In genomic region chr7:139234426-139235188, GRCm38 (mm10) we compare ENCODE assay signal across 8 mouse cellular contexts. TPM values are rescaled to one million over a fixed set of nuclear protein-coding genes. Genes with fewer than 3 reads are reported as not detected.
A peak's percentile ranks its signal among the peaks of the same experiment; 100 is the strongest.
DNase-seq lines count a peak whose midpoint lies in the region; ATAC-seq and TF ChIP-seq lines count a peak whose summit lies in the region.

No protein-coding gene starts in this region.

- H3K4me3 ChIP-seq in E14TG2a.4 (replicated peaks; ENCODE audit: low read length) = peak overlapping the region; percentile 35; the same call in 1 of the 2 replicates
- H3K4me3 ChIP-seq in forebrain, postnatal 0 days (ENCODE audit: low read depth, low read length) = no peak overlapping the region
- H3K4me3 ChIP-seq in hindbrain, embryonic 13.5 days = no peak overlapping the region
- no peak overlapping the region for H3K4me3 ChIP-seq in midbrain, embryonic 14.5 days (replicated peaks; ENCODE audit: low read depth, low read length)

- H3K27ac ChIP-seq in forebrain, postnatal 0 days (ENCODE audit: low read depth, low read length) = no peak overlapping the region
- 0 out of 2 replicates have a peak overlapping the region, but pooled peaks have one; percentile 30 for H3K27ac ChIP-seq in hindbrain, embryonic 13.5 days
- no peak overlapping the region for H3K27ac ChIP-seq in midbrain, embryonic 14.5 days (replicated peaks; ENCODE audit: low read depth, low read length)

- no peaks in the 10 kb centered on the region for H3K36me3 ChIP-seq in E14TG2a.4 (ENCODE audit: insufficient read depth, low read length)
- H3K36me3 ChIP-seq in forebrain, postnatal 0 days (ENCODE audit: insufficient read depth) = no peaks in the 10 kb centered on the region
- no peaks in the 10 kb centered on the region for H3K36me3 ChIP-seq in hindbrain, embryonic 13.5 days
- H3K36me3 ChIP-seq in midbrain, embryonic 14.5 days (ENCODE audit: control insufficient read depth, insufficient read depth, low read length) = no peaks in the 10 kb centered on the region

- 22% methylated on average over 18 of the region's 18 CpGs for WGBS in forebrain, postnatal 0 days
- WGBS in hindbrain, embryonic 13.5 days = 13% methylated on average over 18 of the region's 18 CpGs
- WGBS in midbrain, embryonic 14.5 days = 8% methylated on average over 18 of the region's 18 CpGs

- no peak overlapping the region for H3K4me2 ChIP-seq in forebrain, postnatal 0 days (ENCODE audit: low read depth)
- H3K4me2 ChIP-seq in hindbrain, embryonic 13.5 days = peak overlapping the region; percentile 36
- H3K4me2 ChIP-seq in midbrain, embryonic 14.5 days (ENCODE audit: low read length) = peak overlapping the region; percentile 23

- H3K9ac ChIP-seq in forebrain, postnatal 0 days = peak overlapping the region; percentile 14; the same call in 1 of the 2 replicates
- 0 out of 2 replicates have a peak overlapping the region, but pooled peaks have one; percentile 39 for H3K9ac ChIP-seq in hindbrain, embryonic 13.5 days
- H3K9ac ChIP-seq in midbrain, embryonic 14.5 days (replicated peaks; ENCODE audit: low read length) = no peak overlapping the region

- peaks cover 21% of the 10 kb centered on the region for H3K27me3 ChIP-seq in E14TG2a.4 (ENCODE audit: insufficient read depth, low read length)
- no peaks in the 10 kb centered on the region for H3K27me3 ChIP-seq in forebrain, postnatal 0 days (ENCODE audit: insufficient read depth, low read length)
- peaks cover 16% of the 10 kb centered on the region; the same call in 1 of the 2 replicates for H3K27me3 ChIP-seq in hindbrain, embryonic 13.5 days
- H3K27me3 ChIP-seq in midbrain, embryonic 14.5 days (ENCODE audit: control insufficient read depth, insufficient read depth, low read length) = no peaks in the 10 kb centered on the region

- peak; percentile 48 for DNase-seq in Muller cell, postnatal 12 days (ENCODE audit: inconsistent ontology term)
- no peak for DNase-seq in forebrain, postnatal 0 days
- DNase-seq in liver = peak; percentile 61
- peak; percentile 69 for DNase-seq in midbrain, embryonic 14.5 days
- no peak for DNase-seq in cerebellum, adult 18-20 months
- DNase-seq in layer of hippocampus, adult 8-10 months (ENCODE audit: low spot score in 2 of 2) = no peak

- ATAC-seq in forebrain, postnatal 0 days = no peak
- ATAC-seq in hindbrain, embryonic 13.5 days (ENCODE audit: low FRiP score) = peak; percentile 32; the same call in 1 of the 2 replicates
- ATAC-seq in midbrain, embryonic 14.5 days (ENCODE audit: low FRiP score, low TSS enrichment) = no peak; the same call in 1 of the 2 replicates

- no peak for TF ChIP-seq CTCF in E14TG2a.4 (conservative IDR thresholded peaks at IDR 0.05; ENCODE audit: low read length)
- peak; percentile 48; the same call in 1 of the 2 replicates for TF ChIP-seq CTCF in forebrain, postnatal 0 days (IDR thresholded peaks at IDR 0.05; ENCODE audit: low read depth)

- H3K4me1 ChIP-seq in E14TG2a.4 (replicated peaks; ENCODE audit: low read depth, low read length) = peaks cover 56% of the 10 kb centered on the region
- no peaks in the 10 kb centered on the region for H3K4me1 ChIP-seq in forebrain, postnatal 0 days (ENCODE audit: insufficient read depth)
- peaks cover 16% of the 10 kb centered on the region for H3K4me1 ChIP-seq in hindbrain, embryonic 13.5 days (replicated peaks)
- H3K4me1 ChIP-seq in midbrain, embryonic 14.5 days (ENCODE audit: control insufficient read depth, insufficient read depth, low read length) = peaks cover 6% of the 10 kb centered on the region

- H3K9me3 ChIP-seq in E14TG2a.4 (ENCODE audit: low read length) = no peaks in the 10 kb centered on the region
- no peaks in the 10 kb centered on the region for H3K9me3 ChIP-seq in forebrain, postnatal 0 days (ENCODE audit: low read length)
- H3K9me3 ChIP-seq in hindbrain, embryonic 13.5 days = no peaks in the 10 kb centered on the region
- no peaks in the 10 kb centered on the region for H3K9me3 ChIP-seq in midbrain, embryonic 14.5 days (ENCODE audit: control insufficient read depth, low read length)

RNA-seq across cellular contexts. Expression of gene Pwwp2b, which starts 13.7 kb away (rescaled TPM):
- 4.3 and 5.4 TPM in 2 replicates for total RNA-seq in forebrain, postnatal 0 days (2014; rRNA removed)
- polyA plus RNA-seq in forebrain, postnatal 0 days (2015; fragmentation: Nextera tagmentation; extraction: Ambion mirVana) = 5.6 and 6.3 TPM in 2 replicates
- 4.5 and 4.9 TPM in 2 replicates for polyA plus RNA-seq in hindbrain, embryonic 13.5 days (2015; fragmentation: Nextera tagmentation; extraction: Ambion mirVana)
- 3.5 and 4.1 TPM in 2 replicates for polyA plus RNA-seq in midbrain, embryonic 14.5 days (2014; fragmentation: Nextera tagmentation; extraction: Ambion mirVana)
- total RNA-seq in layer of hippocampus, adult 8-10 months (2022) = 10 to 100 TPM; 26.9 to 37.1 (median 32.1) TPM

RNA-seq across cellular contexts. Expression of gene Stk32c, which starts 21.5 kb away (rescaled TPM):
- total RNA-seq in forebrain, postnatal 0 days (2014; rRNA removed) = 26.3 and 30.7 TPM in 2 replicates
- 1.7 and 2.8 TPM in 2 replicates for polyA plus RNA-seq in forebrain, postnatal 0 days (2015; fragmentation: Nextera tagmentation; extraction: Ambion mirVana)
- 1.1 TPM in 2 replicates for polyA plus RNA-seq in hindbrain, embryonic 13.5 days (2015; fragmentation: Nextera tagmentation; extraction: Ambion mirVana)
- polyA plus RNA-seq in midbrain, embryonic 14.5 days (2014; fragmentation: Nextera tagmentation; extraction: Ambion mirVana) = 0.99 and 3.8 TPM in 2 replicates
- total RNA-seq in layer of hippocampus, adult 8-10 months (2022) = 10 to 100 TPM; 81.3 to 94.0 (median 88.8) TPM

RNA-seq across cellular contexts. Expression of gene Lrrc27, which starts 21.8 kb away (rescaled TPM):
- total RNA-seq in forebrain, postnatal 0 days (2014; rRNA removed) = 2.5 and 8.1 TPM in 2 replicates
- 4.2 and 5.1 TPM in 2 replicates for polyA plus RNA-seq in forebrain, postnatal 0 days (2015; fragmentation: Nextera tagmentation; extraction: Ambion mirVana)
- polyA plus RNA-seq in hindbrain, embryonic 13.5 days (2015; fragmentation: Nextera tagmentation; extraction: Ambion mirVana) = 3.5 and 5.0 TPM in 2 replicates
- polyA plus RNA-seq in midbrain, embryonic 14.5 days (2014; fragmentation: Nextera tagmentation; extraction: Ambion mirVana) = 3.5 and 6.1 TPM in 2 replicates
- 1 to 10 TPM; 4.6 to 7.3 (median 6.5) TPM for total RNA-seq in layer of hippocampus, adult 8-10 months (2022)

Comparison
In these comparisons a context has a peak if more than half of its experiments do, and no peak if none do; other contexts are left out.
1. DNase-seq: peak in Muller cell, postnatal 12 days (single experiment), liver (single experiment) and midbrain, embryonic 14.5 days (single experiment); none in forebrain, postnatal 0 days (single experiment), cerebellum, adult 18-20 months (0 of 2) and layer of hippocampus, adult 8-10 months (0 of 2).